Mouse (Mus musculus) kidney, adult 2 months (tissue): Measurements from ENCODE around the gene Kif18b. TPM values are rescaled to one million over a fixed set of nuclear protein-coding genes. Genes with fewer than 3 reads are reported as not detected.
A peak's percentile ranks its signal among the peaks of the same experiment; 100 is the strongest.

ENCODE experiments used
- DNase-seq: peaks from one replicate; pipeline ENCODE4 v3.0.0; 2021
- H3K27ac ChIP-seq: fragments of 200-500 bp; 2 replicates; pipeline ENCODE4 v1.5.1; 2012; ENCODE audit warnings: low read depth, low read length, control low read depth, inconsistent platforms; ENCODE audit not compliant: insufficient read depth
- H3K27me3 ChIP-seq: fragments of 200-500 bp; replicated peaks from 2 replicates; pipeline ENCODE4 v1.6.1; 2012; ENCODE audit warnings: mild to moderate bottlenecking, moderate library complexity, low read length, inconsistent platforms; ENCODE audit not compliant: control insufficient read depth, insufficient read depth
- H3K36me3 ChIP-seq: fragments of 200-500 bp; 2 replicates; pipeline ENCODE4 v1.6.1; 2012; ENCODE audit warnings: mild to moderate bottlenecking, moderate library complexity, low read length, inconsistent platforms; ENCODE audit not compliant: control insufficient read depth, insufficient read depth
- H3K4me1 ChIP-seq: fragments of 200-500 bp; 2 replicates; pipeline ENCODE4 v1.6.1; 2011; ENCODE audit warnings: low read length; ENCODE audit not compliant: control insufficient read depth, insufficient read depth
- H3K4me3 ChIP-seq: fragments of 200-500 bp; 2 replicates; pipeline ENCODE4 v1.5.1; 2011; ENCODE audit warnings: mild to moderate bottlenecking, low read depth, low read length, control low read depth; ENCODE audit not compliant: insufficient read depth
- CTCF ChIP-seq: fragments of 200-500 bp; conservative IDR thresholded peaks from 2 replicates; pipeline ENCODE4 v1.5.1; 2011; ENCODE audit warnings: low read depth, mild to moderate bottlenecking, control low read depth, low read length, moderate library complexity, mixed read lengths; ENCODE audit not compliant: insufficient read depth, insufficient read length
- POLR2A ChIP-seq: fragments of 200-500 bp; IDR thresholded peaks from one replicate; pipeline ENCODE4 v1.6.1; 2011; ENCODE audit warnings: low read depth, low read length, control low read depth
- WGBS: fragments of 180-500 bp; shearing (Covaris S2); methylation state at CpG from one replicate; pipeline ENCODE4 v1.1.7; 2018; 5-methylcytosine and 5-hydroxymethylcytosine counted together
- polyA plus RNA-seq: library from polyadenylated mRNA; depleted of rRNA; stranded (reverse); fragments of >200 nt; gene quantifications from 2 replicates; pipeline ENCODE4 v1.2.3, GENCODE M21; 2012; rRNA removed

Gene Kif18b
- polyA plus RNA-seq: 0.22 and 0.27 TPM in 2 replicates

DNA sequence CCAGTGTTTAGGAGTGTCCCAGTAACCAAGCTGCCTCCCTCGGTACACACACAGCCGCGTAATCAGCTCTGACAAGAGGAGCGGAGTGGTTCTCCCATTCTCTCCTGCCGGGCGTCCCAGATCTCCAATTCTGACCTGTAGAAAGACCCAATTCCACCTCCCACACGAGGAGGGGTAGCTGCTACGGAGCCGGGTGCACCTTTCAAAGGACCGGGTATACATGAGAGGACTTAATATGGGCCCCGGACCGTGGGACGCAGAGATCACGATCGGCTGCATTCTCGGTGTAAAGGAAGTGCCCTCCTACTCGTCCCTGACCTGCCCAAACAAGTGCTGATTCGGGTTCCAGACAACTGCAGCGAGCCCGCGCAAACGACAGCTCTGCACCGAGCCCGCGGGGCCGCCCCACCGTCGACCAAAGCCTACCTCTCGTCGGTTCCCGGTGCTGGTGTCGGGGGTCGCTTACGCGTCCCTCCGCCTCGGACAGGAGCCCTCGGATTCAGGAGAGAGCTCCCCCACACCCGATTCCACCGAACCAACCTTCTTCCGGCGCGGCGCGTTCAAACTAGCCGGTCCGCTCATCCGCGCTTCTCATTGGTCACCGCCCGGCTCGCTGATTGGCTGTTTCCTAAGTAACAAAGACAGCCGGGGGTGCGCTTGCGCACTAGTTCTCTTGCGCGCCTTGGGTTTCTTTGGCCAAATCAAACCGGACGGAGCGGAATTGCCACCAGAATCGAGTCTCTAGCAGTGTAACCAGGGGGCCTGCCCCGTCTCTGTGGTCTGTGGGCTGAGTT, at the start of gene Kif18b:
TSS of gene Kif18b (minus strand) at position 568 of the 794 bp plus-strand sequence.
- H3K4me3 ChIP-seq: peak within 1 kb of the TSS; percentile 75
- no peaks in the 10 kb centered on the region for H3K27me3 ChIP-seq
- TF ChIP-seq POLR2A: no peak
- peak; percentile 98 for DNase-seq
- WGBS: 1% methylated on average over 62 of the region's 62 CpGs
- H3K36me3 ChIP-seq: no peaks in the 10 kb centered on the region
- H3K27ac ChIP-seq: no peak within 1 kb of the TSS
- H3K4me1 ChIP-seq: no peaks in the 10 kb centered on the region

GRCm38 (mm10) chr11:102972326-102972725, 47.4 kb upstream of the Kif18b start:
- no peak for TF ChIP-seq CTCF
- no peak for TF ChIP-seq POLR2A
- Histone ChIP-seq H3K4me3 (no peak overlapping the region), H3K4me1 (no peaks in the 10 kb centered on the region), H3K36me3 (no peaks in the 10 kb centered on the region), H3K27me3 (no peaks in the 10 kb centered on the region), H3K27ac (no peak overlapping the region)
- DNase-seq: peak; percentile 51
- 50% methylated on average over 1 of the region's 1 CpGs for WGBS

- Histone ChIP-seq H3K27ac (no peak overlapping the region), H3K4me3 (no peak overlapping the region), H3K4me1 (no peaks in the 10 kb centered on the region), H3K27me3 (no peaks in the 10 kb centered on the region), H3K36me3 (no peaks in the 10 kb centered on the region)
- TF ChIP-seq CTCF: no peak
- TF ChIP-seq POLR2A: no peak
- no peak for DNase-seq
- 45% methylated on average over 5 of the region's 5 CpGs for WGBS
Observed at GRCm38 (mm10) chr11:102971604-102972003, 46.7 kb upstream of the Kif18b start.

GRCm38 (mm10) chr11:102964547-102965091, 39.7 kb upstream of the Kif18b start:
- H3K27ac ChIP-seq: no peak overlapping the region
- 28% methylated on average over 16 of the region's 16 CpGs for WGBS
- H3K4me1 ChIP-seq: no peaks in the 10 kb centered on the region
- TF ChIP-seq POLR2A: no peak
- no peak for TF ChIP-seq CTCF
- no peak overlapping the region for H3K4me3 ChIP-seq
- H3K36me3 ChIP-seq: no peaks in the 10 kb centered on the region
- peak; percentile 21 for DNase-seq
- no peaks in the 10 kb centered on the region for H3K27me3 ChIP-seq

- H3K4me3 ChIP-seq: no peak overlapping the region
- WGBS: 20% methylated on average over 24 of the region's 24 CpGs
Observed at GRCm38 (mm10) chr11:102963855-102964546, 39.1 kb upstream of the Kif18b start.

DNA sequence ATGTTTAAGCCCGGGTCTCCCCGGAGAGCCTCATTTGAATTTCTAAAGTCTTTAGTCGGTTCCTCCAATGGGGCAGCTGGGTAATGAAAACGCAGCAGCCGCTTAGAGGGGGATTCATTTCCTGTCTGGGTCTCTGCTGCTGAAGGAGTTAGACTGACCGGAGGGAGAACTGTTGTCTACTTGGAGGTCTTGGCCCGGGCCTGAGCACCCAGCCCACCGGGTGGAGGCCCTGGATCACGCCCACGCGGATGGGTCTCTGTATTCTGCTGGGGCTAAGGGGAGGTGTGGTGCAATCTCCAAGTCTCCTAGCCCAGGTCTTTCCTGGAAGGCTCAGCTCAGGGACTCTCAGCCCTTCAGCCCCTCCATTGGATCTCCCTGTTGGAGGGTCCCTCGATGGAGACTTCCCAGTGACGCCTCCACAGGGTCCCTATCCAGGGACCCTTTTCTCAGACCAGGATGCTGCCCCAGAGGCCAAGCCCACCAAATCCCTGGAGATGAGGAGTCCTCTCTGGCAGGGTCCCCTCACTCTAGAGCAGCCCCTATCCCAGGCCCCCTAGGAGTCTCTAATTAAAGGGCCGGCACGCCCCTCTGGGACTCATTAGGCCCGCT, 38.4 kb upstream of the Kif18b start:
- 25% methylated on average over 16 of the region's 16 CpGs for WGBS
- no peaks in the 10 kb centered on the region for H3K4me1 ChIP-seq
- no peak for TF ChIP-seq POLR2A
- TF ChIP-seq CTCF: no peak
- H3K36me3 ChIP-seq: no peaks in the 10 kb centered on the region
- DNase-seq: no peak
- no peaks in the 10 kb centered on the region for H3K27me3 ChIP-seq
- H3K4me3 ChIP-seq: no peak overlapping the region
- no peak overlapping the region for H3K27ac ChIP-seq

More at GRCm38 (mm10) chr11:102963855-102964546, 39.1 kb upstream of the Kif18b start:
- TF ChIP-seq POLR2A (no peak), CTCF (no peak)
- DNase-seq: no peak
- H3K36me3 ChIP-seq: no peaks in the 10 kb centered on the region
- no peaks in the 10 kb centered on the region for H3K4me1 ChIP-seq
- H3K27ac ChIP-seq: no peak overlapping the region
- no peaks in the 10 kb centered on the region for H3K27me3 ChIP-seq

GRCm38 (mm10) chr11:102962861-102963245, 37.9 kb upstream of the Kif18b start:
- 60% methylated on average over 7 of the region's 7 CpGs for WGBS
- no peaks in the 10 kb centered on the region for H3K27me3 ChIP-seq
- no peak overlapping the region for H3K27ac ChIP-seq
- no peaks in the 10 kb centered on the region for H3K4me1 ChIP-seq
- no peaks in the 10 kb centered on the region for H3K36me3 ChIP-seq
- H3K4me3 ChIP-seq: no peak overlapping the region
- TF ChIP-seq CTCF: no peak
- DNase-seq: no peak
